Mouse (Mus musculus) megakaryocyte, embryonic 14.5 days (primary cell): ENCODE measurements at regions not wholly inside any gene's neighbourhood (a gene's known extent, or its start where the extent isn't known, plus 50 kb on each side); places are given as distances from the start of the nearest gene placed in this dataset.

Experiments used
- FLI1 ChIP-seq: IDR thresholded peaks from 2 replicates; pipeline ENCODE4 v1.6.1; 2012; ENCODE audit warnings: low read length, inconsistent platforms, mixed read lengths
- GATA1 ChIP-seq: IDR thresholded peaks from 3 replicates; pipeline ENCODE4 v1.6.1; 2012; ENCODE audit warnings: mixed read lengths, low read length, inconsistent platforms, borderline replicate concordance

- TF ChIP-seq GATA1 (no peak), FLI1 (no peak)
Measured at GRCm38 (mm10) chr13:107831997-107832396, 212.2 kb upstream of the Smim15 start.
